Mouse (Mus musculus): ENCODE data around the gene Fgfr2. TPM values are rescaled to one million over a fixed set of nuclear protein-coding genes. Genes with fewer than 3 reads are reported as not detected.

The Fgfr2 gene
- polyA plus RNA-seq, 1 experiment, result 1.7 TPM

DNA sequence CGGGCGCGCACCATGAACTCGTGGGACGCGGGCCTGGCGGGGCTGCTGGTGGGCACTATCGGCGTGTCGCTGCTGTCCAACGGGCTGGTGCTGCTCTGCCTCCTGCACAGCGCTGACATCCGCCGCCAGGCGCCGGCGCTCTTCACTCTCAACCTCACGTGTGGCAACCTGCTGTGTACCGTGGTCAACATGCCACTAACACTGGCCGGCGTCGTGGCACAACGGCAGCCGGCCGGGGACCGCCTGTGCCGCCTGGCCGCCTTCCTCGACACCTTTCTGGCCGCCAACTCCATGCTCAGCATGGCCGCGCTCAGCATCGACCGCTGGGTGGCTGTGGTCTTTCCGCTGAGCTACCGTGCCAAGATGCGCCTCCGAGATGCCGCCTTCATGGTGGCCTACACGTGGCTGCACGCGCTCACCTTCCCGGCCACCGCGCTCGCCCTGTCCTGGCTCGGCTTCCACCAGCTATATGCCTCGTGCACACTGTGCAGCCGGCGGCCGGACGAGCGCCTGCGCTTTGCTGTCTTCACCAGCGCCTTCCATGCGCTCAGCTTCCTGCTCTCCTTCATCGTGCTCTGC lies 1156.1 kb downstream of the Fgfr2 start:
- peaks cover 20% of the 10 kb centered on the region for H3K27me3 ChIP-seq (ENCODE audit: control insufficient read depth, insufficient read depth, insufficient read length)
- H3ac ChIP-seq (ENCODE audit: control insufficient read depth, insufficient read length, low read depth), result no peak overlapping the region
- no peak overlapping the region for H3K4me3 ChIP-seq (ENCODE audit: insufficient read depth, poor library complexity, severe bottlenecking)

DNA sequence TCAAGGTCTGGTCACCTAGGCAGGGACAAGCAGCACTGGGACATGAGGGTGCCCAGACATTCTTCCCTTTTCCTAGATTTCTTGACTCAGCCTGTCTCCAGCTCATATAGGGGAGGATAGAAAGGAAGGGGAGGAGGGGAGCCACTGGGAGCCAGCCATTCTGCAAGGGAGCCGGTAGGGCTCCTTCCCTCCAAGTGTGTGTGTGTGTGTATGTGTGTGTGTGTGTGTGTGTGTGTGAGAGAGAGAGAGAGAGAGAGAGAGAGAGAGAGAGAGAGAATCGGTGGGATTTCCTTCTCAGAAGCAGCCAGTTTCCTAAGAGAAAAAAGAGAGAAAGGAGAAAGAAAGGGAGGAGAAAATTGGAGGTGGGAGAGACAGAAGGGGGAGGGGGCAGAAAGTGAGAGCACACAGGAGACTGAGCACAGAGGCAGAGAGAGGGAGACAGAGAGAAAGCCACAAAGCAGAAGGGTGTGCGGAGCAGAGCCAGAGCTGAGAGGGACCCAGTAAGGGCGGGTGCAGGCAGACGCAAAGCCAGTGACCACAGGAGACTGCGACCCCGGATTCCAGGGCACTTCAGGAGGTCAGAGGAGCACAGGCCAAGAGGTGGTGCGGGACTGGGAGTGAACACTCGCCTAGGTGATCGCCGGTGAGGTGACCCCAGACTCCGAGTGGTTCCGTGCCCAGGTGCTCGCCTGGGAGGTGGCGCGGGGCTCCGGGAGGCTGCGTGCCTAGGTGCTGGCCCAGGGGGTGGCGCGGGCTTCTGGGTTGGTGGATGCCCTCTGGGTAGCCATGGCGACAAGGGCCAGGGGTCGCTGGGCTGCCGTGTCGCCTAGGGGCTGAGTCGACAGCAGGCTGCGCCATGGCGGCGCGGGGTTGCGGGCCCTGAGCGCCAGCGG lies 1156.9 kb downstream of the Fgfr2 start, which contains the start of gene Gpr26:
Gpr26 (plus strand) TSS at position 438 of the 893 bp plus-strand sequence.
- Histone ChIP-seq H3K79me2 (ENCODE audit: control insufficient read depth, insufficient read depth) (no peaks in the 10 kb centered on the region), H3ac (ENCODE audit: control insufficient read depth, insufficient read length, low read depth) (no peak within 1 kb of the TSS), H3K4me3 (ENCODE audit: insufficient read depth, poor library complexity, severe bottlenecking) (no peak within 1 kb of the TSS), H3K79me3 (ENCODE audit: low read depth) (no peaks in the 10 kb centered on the region), H3K36me3 (ENCODE audit: control insufficient read depth, insufficient read depth) (no peaks in the 10 kb centered on the region), H3K27me3 (ENCODE audit: control insufficient read depth, insufficient read depth, insufficient read length) (peaks cover 17% of the 10 kb centered on the region)
- TF ChIP-seq CEBPB (IDR thresholded peaks at IDR 0.05; ENCODE audit: low read depth) (no peak), MAX (IDR thresholded peaks at IDR 0.05) (no peak), USF1 (IDR thresholded peaks at IDR 0.05; ENCODE audit: low read depth) (no peak), FOSL1 (IDR thresholded peaks at IDR 0.05; ENCODE audit: insufficient read depth, low read length, poor library complexity, severe bottlenecking) (no peak), CTCF (IDR thresholded peaks at IDR 0.05; ENCODE audit: control insufficient read depth, insufficient read depth, insufficient read length) (no peak), MYOG (IDR thresholded peaks at IDR 0.05; ENCODE audit: control insufficient read depth, extremely low read depth, insufficient read length) (no peak), MYOD1 (IDR thresholded peaks at IDR 0.05; ENCODE audit: control insufficient read depth, insufficient read length, low read depth) (no peak)

More for the DNA sequence above, 1156.1 kb downstream of the Fgfr2 start:
- TF ChIP-seq USF1 (IDR thresholded peaks at IDR 0.05; ENCODE audit: low read depth), result no peak
- TF ChIP-seq CTCF (IDR thresholded peaks at IDR 0.05; ENCODE audit: control insufficient read depth, insufficient read depth, insufficient read length), result no peak
- TF ChIP-seq MYOD1 (IDR thresholded peaks at IDR 0.05; ENCODE audit: control insufficient read depth, insufficient read length, low read depth), result no peak
- TF ChIP-seq MYOG (IDR thresholded peaks at IDR 0.05; ENCODE audit: control insufficient read depth, extremely low read depth, insufficient read length), result no peak
- TF ChIP-seq CEBPB (IDR thresholded peaks at IDR 0.05; ENCODE audit: low read depth), result no peak
- TF ChIP-seq FOSL1 (IDR thresholded peaks at IDR 0.05; ENCODE audit: insufficient read depth, low read length, poor library complexity, severe bottlenecking), result no peak
- no peak for TF ChIP-seq MAX (IDR thresholded peaks at IDR 0.05)
- Histone ChIP-seq H3K36me3 (ENCODE audit: control insufficient read depth, insufficient read depth) (no peaks in the 10 kb centered on the region), H3K79me2 (ENCODE audit: control insufficient read depth, insufficient read depth) (no peaks in the 10 kb centered on the region), H3K79me3 (ENCODE audit: low read depth) (no peaks in the 10 kb centered on the region)

DNA sequence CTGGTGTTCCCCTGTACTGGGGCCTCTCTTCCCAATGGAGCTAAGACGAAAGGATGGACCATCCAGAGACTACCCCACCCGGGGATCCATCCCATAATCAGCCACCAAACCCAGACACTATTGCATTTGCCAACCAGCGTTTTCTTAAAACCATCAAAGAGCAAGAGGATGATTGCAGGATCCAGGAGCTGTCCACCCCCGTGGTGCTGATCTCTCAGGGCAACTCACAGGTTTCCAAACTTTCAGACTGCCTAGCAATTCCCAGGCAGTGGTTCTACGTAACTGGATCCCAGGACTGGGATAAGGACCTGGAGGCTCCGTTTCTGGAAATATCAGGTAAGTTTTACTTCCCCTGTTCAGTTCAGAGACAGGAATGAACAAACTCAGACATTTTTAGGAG lies 1162.6 kb downstream of the Fgfr2 start:
- Histone ChIP-seq H3K4me3 (ENCODE audit: insufficient read depth, poor library complexity, severe bottlenecking) (no peak overlapping the region), H3ac (ENCODE audit: control insufficient read depth, insufficient read length, low read depth) (no peak overlapping the region), H3K27me3 (ENCODE audit: control insufficient read depth, insufficient read depth, insufficient read length) (no peaks in the 10 kb centered on the region), H3K36me3 (ENCODE audit: control insufficient read depth, insufficient read depth) (no peaks in the 10 kb centered on the region), H3K79me2 (ENCODE audit: control insufficient read depth, insufficient read depth) (no peaks in the 10 kb centered on the region), H3K79me3 (ENCODE audit: low read depth) (no peaks in the 10 kb centered on the region)
- TF ChIP-seq MYOD1 (IDR thresholded peaks at IDR 0.05; ENCODE audit: control insufficient read depth, insufficient read length, low read depth) (no peak), CEBPB (IDR thresholded peaks at IDR 0.05; ENCODE audit: low read depth) (no peak), CTCF (IDR thresholded peaks at IDR 0.05; ENCODE audit: control insufficient read depth, insufficient read depth, insufficient read length) (no peak), MAX (IDR thresholded peaks at IDR 0.05) (no peak), FOSL1 (IDR thresholded peaks at IDR 0.05; ENCODE audit: insufficient read depth, low read length, poor library complexity, severe bottlenecking) (no peak), MYOG (IDR thresholded peaks at IDR 0.05; ENCODE audit: control insufficient read depth, extremely low read depth, insufficient read length) (no peak), USF1 (IDR thresholded peaks at IDR 0.05; ENCODE audit: low read depth) (no peak)

DNA sequence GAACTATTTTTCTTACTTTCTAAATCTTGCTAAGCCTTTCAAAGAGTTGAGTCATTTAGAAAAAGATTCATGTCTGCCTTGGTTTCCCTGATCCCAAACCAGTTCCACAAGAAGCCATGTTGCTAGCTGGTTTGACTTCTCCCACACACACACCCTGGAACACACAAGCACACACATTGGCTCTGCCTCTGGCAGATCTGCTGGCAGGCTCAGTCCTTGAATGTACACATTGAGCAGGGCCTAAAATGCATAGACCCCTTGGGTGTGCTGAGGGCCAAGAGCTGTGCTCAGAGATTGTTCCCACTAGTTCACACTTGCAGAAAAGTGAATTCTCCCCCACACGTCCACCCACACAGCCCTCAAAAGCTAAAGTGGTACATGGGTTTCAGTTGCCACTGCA lies 1164.4 kb downstream of the Fgfr2 start:
- Histone ChIP-seq H3ac (ENCODE audit: control insufficient read depth, insufficient read length, low read depth) (no peak overlapping the region), H3K79me2 (ENCODE audit: control insufficient read depth, insufficient read depth) (no peaks in the 10 kb centered on the region), H3K27me3 (ENCODE audit: control insufficient read depth, insufficient read depth, insufficient read length) (no peaks in the 10 kb centered on the region), H3K36me3 (ENCODE audit: control insufficient read depth, insufficient read depth) (no peaks in the 10 kb centered on the region), H3K79me3 (ENCODE audit: low read depth) (no peaks in the 10 kb centered on the region), H3K4me3 (ENCODE audit: insufficient read depth, poor library complexity, severe bottlenecking) (no peak overlapping the region)
- TF ChIP-seq MYOD1 (IDR thresholded peaks at IDR 0.05; ENCODE audit: control insufficient read depth, insufficient read length, low read depth) (no peak), MAX (IDR thresholded peaks at IDR 0.05) (no peak), CEBPB (IDR thresholded peaks at IDR 0.05; ENCODE audit: low read depth) (no peak), USF1 (IDR thresholded peaks at IDR 0.05; ENCODE audit: low read depth) (no peak), CTCF (IDR thresholded peaks at IDR 0.05; ENCODE audit: control insufficient read depth, insufficient read depth, insufficient read length) (no peak), FOSL1 (IDR thresholded peaks at IDR 0.05; ENCODE audit: insufficient read depth, low read length, poor library complexity, severe bottlenecking) (no peak), MYOG (IDR thresholded peaks at IDR 0.05; ENCODE audit: control insufficient read depth, extremely low read depth, insufficient read length) (no peak)

DNA sequence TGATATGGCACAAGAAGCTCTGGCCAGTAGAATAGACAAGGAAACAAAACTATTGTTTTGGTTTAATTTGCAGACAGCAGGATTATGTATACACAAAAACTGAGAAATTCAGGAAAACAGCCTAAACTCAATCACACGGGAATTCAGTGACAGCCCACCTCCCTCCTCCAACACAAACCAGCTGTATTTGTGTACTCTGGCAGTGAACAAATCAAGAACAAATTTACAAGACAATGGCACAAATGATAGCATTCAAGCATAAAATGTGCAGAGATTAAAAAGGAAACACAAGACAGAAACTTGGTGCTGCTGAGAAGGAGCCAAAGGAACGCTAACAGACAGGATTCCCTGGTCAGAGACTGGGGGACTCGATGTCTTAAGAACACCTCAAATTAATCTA lies 1169.7 kb downstream of the Fgfr2 start:
- Histone ChIP-seq H3K27me3 (ENCODE audit: control insufficient read depth, insufficient read depth, insufficient read length) (no peaks in the 10 kb centered on the region), H3K79me2 (ENCODE audit: control insufficient read depth, insufficient read depth) (no peaks in the 10 kb centered on the region), H3K79me3 (ENCODE audit: low read depth) (no peaks in the 10 kb centered on the region), H3K4me3 (ENCODE audit: insufficient read depth, poor library complexity, severe bottlenecking) (no peak overlapping the region), H3ac (ENCODE audit: control insufficient read depth, insufficient read length, low read depth) (no peak overlapping the region), H3K36me3 (ENCODE audit: control insufficient read depth, insufficient read depth) (no peaks in the 10 kb centered on the region)
- TF ChIP-seq MYOG (IDR thresholded peaks at IDR 0.05; ENCODE audit: control insufficient read depth, extremely low read depth, insufficient read length) (no peak), CEBPB (IDR thresholded peaks at IDR 0.05; ENCODE audit: low read depth) (no peak), USF1 (IDR thresholded peaks at IDR 0.05; ENCODE audit: low read depth) (no peak), MYOD1 (IDR thresholded peaks at IDR 0.05; ENCODE audit: control insufficient read depth, insufficient read length, low read depth) (no peak), CTCF (IDR thresholded peaks at IDR 0.05; ENCODE audit: control insufficient read depth, insufficient read depth, insufficient read length) (no peak), MAX (IDR thresholded peaks at IDR 0.05) (no peak)
